Mouse (Mus musculus): ENCODE data around the gene Tmem170b. TPM values are rescaled to one million over a fixed set of nuclear protein-coding genes. Genes with fewer than 3 reads are reported as not detected.

Gene Tmem170b
- polyA plus RNA-seq, 1 experiment from 2014 or later: 18.2 TPM

GRCm38 (mm10) chr13:41645483-41645859 is 39.8 kb downstream of the Tmem170b start:
- Histone ChIP-seq H3K4me3 (no peak overlapping the region), H3K9me3 (replicated peaks) (no peaks in the 10 kb centered on the region), H3K9ac (no peak overlapping the region), H3K4me1 (replicated peaks) (peaks cover 47% of the 10 kb centered on the region), H3K36me3 (no peaks in the 10 kb centered on the region), H3K27ac (ENCODE audit: poor library complexity, severe bottlenecking) (0 out of 2 replicates have a peak overlapping the region, but pooled peaks have one; percentile 9), H3K27me3 (replicated peaks) (no peaks in the 10 kb centered on the region), H3K4me2 (no peak overlapping the region)
- no peak for ATAC-seq (ENCODE audit: insufficient number of reproducible peaks, low FRiP score)
- 38% methylated on average over 5 of the region's 5 CpGs for WGBS

GRCm38 (mm10) chr13:41647976-41648375 is 42.3 kb downstream of the Tmem170b start:
- WGBS: 73% methylated on average over 6 of the region's 6 CpGs
- no peak overlapping the region for H3K4me3 ChIP-seq
- no peak for ATAC-seq (ENCODE audit: insufficient number of reproducible peaks, low FRiP score)
- no peaks in the 10 kb centered on the region for H3K27me3 ChIP-seq (replicated peaks)
- H3K9ac ChIP-seq: no peak overlapping the region
- H3K36me3 ChIP-seq: no peaks in the 10 kb centered on the region
- H3K4me2 ChIP-seq: no peak overlapping the region
- H3K27ac ChIP-seq (ENCODE audit: poor library complexity, severe bottlenecking): no peak overlapping the region
- peaks cover 48% of the 10 kb centered on the region for H3K4me1 ChIP-seq (replicated peaks)
- 0 out of 2 replicates have a peak, but pooled peaks cover 3% of the 10 kb centered on the region for H3K9me3 ChIP-seq (replicated peaks)

- Histone ChIP-seq H3K4me1 (replicated peaks) (peaks cover 32% of the 10 kb centered on the region), H3K9ac (no peak overlapping the region), H3K36me3 (no peaks in the 10 kb centered on the region), H3K4me3 (no peak overlapping the region), H3K4me2 (no peak overlapping the region), H3K27ac (ENCODE audit: poor library complexity, severe bottlenecking) (no peak overlapping the region), H3K27me3 (replicated peaks) (no peaks in the 10 kb centered on the region), H3K9me3 (replicated peaks) (0 out of 2 replicates have a peak, but pooled peaks cover 5% of the 10 kb centered on the region)
- 70% methylated on average over 7 of the region's 7 CpGs for WGBS
- no peak for ATAC-seq (ENCODE audit: insufficient number of reproducible peaks, low FRiP score)
These were observed 45.0 kb downstream of the Tmem170b start for GRCm38 (mm10) chr13:41650665-41651064.

- H3K4me3 ChIP-seq: no peak overlapping the region
- no peak overlapping the region for H3K4me2 ChIP-seq
- 0 out of 2 replicates have a peak, but pooled peaks cover 5% of the 10 kb centered on the region for H3K9me3 ChIP-seq (replicated peaks)
- no peaks in the 10 kb centered on the region for H3K36me3 ChIP-seq
- no peak overlapping the region for H3K9ac ChIP-seq
- H3K27ac ChIP-seq (ENCODE audit: poor library complexity, severe bottlenecking): no peak overlapping the region
- 87% methylated on average over 2 of the region's 2 CpGs for WGBS
- peaks cover 34% of the 10 kb centered on the region for H3K4me1 ChIP-seq (replicated peaks)
- no peaks in the 10 kb centered on the region for H3K27me3 ChIP-seq (replicated peaks)
- no peak for ATAC-seq (ENCODE audit: insufficient number of reproducible peaks, low FRiP score)
These were observed 48.1 kb downstream of the Tmem170b start for GRCm38 (mm10) chr13:41653791-41654190.

- no peak overlapping the region for H3K4me2 ChIP-seq
- no peak overlapping the region for H3K4me3 ChIP-seq
- peak overlapping the region; percentile 30 for H3K27ac ChIP-seq (ENCODE audit: poor library complexity, severe bottlenecking)
- no peak overlapping the region for H3K9ac ChIP-seq
- 30% methylated on average over 10 of the region's 10 CpGs for WGBS
- peak; percentile 29; the same call in 1 of the 2 replicates for ATAC-seq (ENCODE audit: insufficient number of reproducible peaks, low FRiP score)
- 0 out of 2 replicates have a peak, but pooled peaks cover 5% of the 10 kb centered on the region for H3K9me3 ChIP-seq (replicated peaks)
- no peaks in the 10 kb centered on the region for H3K27me3 ChIP-seq (replicated peaks)
- peaks cover 31% of the 10 kb centered on the region for H3K4me1 ChIP-seq (replicated peaks)
- H3K36me3 ChIP-seq: no peaks in the 10 kb centered on the region
These were observed 49.9 kb downstream of the Tmem170b start for GRCm38 (mm10) chr13:41655576-41656090.

GRCm38 (mm10) chr13:41660052-41660793 is 54.5 kb downstream of the Tmem170b start:
- Histone ChIP-seq H3K9me3 (replicated peaks) (no peaks in the 10 kb centered on the region), H3K27me3 (replicated peaks) (no peaks in the 10 kb centered on the region), H3K4me1 (replicated peaks) (peaks cover 44% of the 10 kb centered on the region), H3K4me2 (no peak overlapping the region), H3K9ac (no peak overlapping the region), H3K27ac (ENCODE audit: poor library complexity, severe bottlenecking) (no peak overlapping the region), H3K4me3 (no peak overlapping the region), H3K36me3 (no peaks in the 10 kb centered on the region)
- WGBS: 62% methylated on average over 11 of the region's 11 CpGs
- no peak for ATAC-seq (ENCODE audit: insufficient number of reproducible peaks, low FRiP score)

- WGBS: 82% methylated on average over 11 of the region's 11 CpGs
- peaks cover 44% of the 10 kb centered on the region for H3K4me1 ChIP-seq (replicated peaks)
- no peak overlapping the region for H3K4me2 ChIP-seq
- H3K27ac ChIP-seq (ENCODE audit: poor library complexity, severe bottlenecking): no peak overlapping the region
- no peak for ATAC-seq (ENCODE audit: insufficient number of reproducible peaks, low FRiP score)
- H3K9ac ChIP-seq: no peak overlapping the region
- H3K9me3 ChIP-seq (replicated peaks): no peaks in the 10 kb centered on the region
- H3K27me3 ChIP-seq (replicated peaks): no peaks in the 10 kb centered on the region
- H3K36me3 ChIP-seq: no peaks in the 10 kb centered on the region
- no peak overlapping the region for H3K4me3 ChIP-seq
These were observed 55.4 kb downstream of the Tmem170b start for GRCm38 (mm10) chr13:41661116-41661515.

GRCm38 (mm10) chr13:41662401-41663070 is 56.8 kb downstream of the Tmem170b start:
- 51% methylated on average over 17 of the region's 17 CpGs for WGBS
- Histone ChIP-seq H3K27me3 (replicated peaks) (no peaks in the 10 kb centered on the region), H3K4me2 (peak overlapping the region; percentile 20; the same call in 1 of the 2 replicates), H3K9me3 (replicated peaks) (no peaks in the 10 kb centered on the region), H3K27ac (ENCODE audit: poor library complexity, severe bottlenecking) (peak overlapping the region; percentile 78), H3K9ac (no peak overlapping the region), H3K4me1 (replicated peaks) (peaks cover 43% of the 10 kb centered on the region), H3K4me3 (no peak overlapping the region), H3K36me3 (no peaks in the 10 kb centered on the region)
- ATAC-seq (ENCODE audit: insufficient number of reproducible peaks, low FRiP score): peak; percentile 72

GRCm38 (mm10) chr13:41663501-41664195 is 57.9 kb downstream of the Tmem170b start:
- H3K9me3 ChIP-seq (replicated peaks): no peaks in the 10 kb centered on the region
- H3K36me3 ChIP-seq: no peaks in the 10 kb centered on the region
- no peak for ATAC-seq (ENCODE audit: insufficient number of reproducible peaks, low FRiP score)
- 88% methylated on average over 14 of the region's 14 CpGs for WGBS
- H3K27me3 ChIP-seq (replicated peaks): no peaks in the 10 kb centered on the region
- no peak overlapping the region for H3K4me2 ChIP-seq
- H3K4me3 ChIP-seq: no peak overlapping the region
- peaks cover 39% of the 10 kb centered on the region for H3K4me1 ChIP-seq (replicated peaks)
- no peak overlapping the region for H3K9ac ChIP-seq
- H3K27ac ChIP-seq (ENCODE audit: poor library complexity, severe bottlenecking): 0 out of 2 replicates have a peak overlapping the region, but pooled peaks have one; percentile 78

GRCm38 (mm10) chr13:41669951-41670350 is 64.2 kb downstream of the Tmem170b start:
- Histone ChIP-seq H3K4me1 (replicated peaks) (peaks cover 46% of the 10 kb centered on the region), H3K4me3 (no peak overlapping the region), H3K27me3 (replicated peaks) (no peaks in the 10 kb centered on the region), H3K36me3 (no peaks in the 10 kb centered on the region), H3K27ac (ENCODE audit: poor library complexity, severe bottlenecking) (peak overlapping the region; percentile 64), H3K4me2 (no peak overlapping the region), H3K9me3 (replicated peaks) (no peaks in the 10 kb centered on the region), H3K9ac (no peak overlapping the region)
- no peak for ATAC-seq (ENCODE audit: insufficient number of reproducible peaks, low FRiP score)
- 87% methylated on average over 2 of the region's 2 CpGs for WGBS

Data from heart, embryonic 12.5 days (tissue).